Mouse (Mus musculus): ENCODE data around the gene Lrrc58.

Gene Lrrc58

DNA sequence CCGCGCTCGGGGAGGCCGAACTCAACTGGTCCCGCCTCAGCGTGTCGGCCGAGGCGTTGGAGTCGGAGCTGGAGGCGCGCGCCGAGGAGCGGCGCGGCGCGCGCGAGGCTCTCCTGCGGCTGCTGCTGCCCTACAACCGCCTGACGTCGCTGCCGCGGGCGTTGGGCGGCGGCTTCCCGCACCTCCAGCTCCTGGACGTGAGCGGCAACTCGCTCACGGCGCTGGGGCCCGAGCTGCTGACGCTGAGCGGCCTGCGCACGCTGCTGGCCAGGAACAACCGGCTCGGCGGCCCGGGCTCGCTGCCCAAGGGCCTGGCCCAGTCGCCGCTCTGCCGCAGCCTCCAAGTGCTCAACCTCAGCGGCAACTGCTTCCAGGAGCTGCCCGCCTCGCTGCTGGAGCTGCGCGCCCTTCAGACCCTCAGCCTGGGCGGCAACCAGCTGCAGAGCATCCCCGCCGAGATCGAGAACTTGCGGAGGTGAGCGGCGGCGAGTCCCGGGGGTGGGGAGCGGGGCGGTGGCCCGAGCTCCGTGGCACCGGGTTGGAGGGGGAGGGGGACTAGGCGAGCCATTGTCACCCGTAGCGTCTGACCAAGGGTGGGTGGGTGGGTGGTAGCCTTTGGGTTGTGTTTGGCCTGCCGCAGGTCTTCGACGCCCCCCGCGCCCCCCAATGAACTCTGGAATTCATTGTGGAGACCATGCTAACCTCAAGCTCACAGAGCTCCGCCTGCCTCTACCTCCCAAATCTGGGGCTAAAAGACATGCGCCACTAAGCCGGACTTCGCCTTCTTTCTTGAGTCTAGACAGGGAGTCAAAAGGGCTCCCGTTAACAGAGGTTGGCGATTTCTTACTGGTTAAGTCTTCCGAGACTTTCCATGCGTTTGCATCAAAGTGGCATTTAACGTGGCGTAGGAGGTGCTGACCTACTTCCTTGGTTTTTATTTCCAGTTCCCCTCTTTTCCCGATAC is 599 bp downstream of the Lrrc58 start:
- peak; percentile 83 for DNase-seq (ENCODE audit: low read depth, low spot score)

- peak; percentile 38 for DNase-seq (ENCODE audit: low read depth, low spot score)
These were observed 1.5 kb downstream of the Lrrc58 start for GRCm38 (mm10) chr16:37869470-37870231.

- DNase-seq (ENCODE audit: low read depth, low spot score), result no peak
These were observed 3.0 kb downstream of the Lrrc58 start for GRCm38 (mm10) chr16:37871112-37871715.

GRCm38 (mm10) chr16:37874501-37875235 is 6.5 kb downstream of the Lrrc58 start:
- no peak for DNase-seq (ENCODE audit: low read depth, low spot score)

DNA sequence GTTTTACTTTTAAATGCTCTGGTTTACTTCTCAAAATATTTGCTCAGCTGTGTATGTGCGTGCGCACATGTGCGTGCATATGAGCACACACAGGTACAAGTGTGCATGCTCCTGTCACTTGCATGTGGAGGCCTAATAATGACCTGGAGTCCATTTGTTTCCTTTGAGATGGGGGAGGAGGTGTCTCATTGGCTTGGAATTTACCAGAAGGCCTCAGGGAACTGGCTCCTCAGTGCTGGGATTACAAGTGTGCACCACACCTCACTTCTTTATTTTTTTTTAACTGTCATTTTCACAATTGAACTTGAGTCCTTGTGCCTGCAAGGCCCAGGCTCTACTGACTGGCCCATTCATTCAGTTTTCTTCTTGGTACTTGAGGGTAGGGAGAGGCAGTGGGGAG is 9.2 kb downstream of the Lrrc58 start:
- DNase-seq (ENCODE audit: low read depth, low spot score), result no peak

DNA sequence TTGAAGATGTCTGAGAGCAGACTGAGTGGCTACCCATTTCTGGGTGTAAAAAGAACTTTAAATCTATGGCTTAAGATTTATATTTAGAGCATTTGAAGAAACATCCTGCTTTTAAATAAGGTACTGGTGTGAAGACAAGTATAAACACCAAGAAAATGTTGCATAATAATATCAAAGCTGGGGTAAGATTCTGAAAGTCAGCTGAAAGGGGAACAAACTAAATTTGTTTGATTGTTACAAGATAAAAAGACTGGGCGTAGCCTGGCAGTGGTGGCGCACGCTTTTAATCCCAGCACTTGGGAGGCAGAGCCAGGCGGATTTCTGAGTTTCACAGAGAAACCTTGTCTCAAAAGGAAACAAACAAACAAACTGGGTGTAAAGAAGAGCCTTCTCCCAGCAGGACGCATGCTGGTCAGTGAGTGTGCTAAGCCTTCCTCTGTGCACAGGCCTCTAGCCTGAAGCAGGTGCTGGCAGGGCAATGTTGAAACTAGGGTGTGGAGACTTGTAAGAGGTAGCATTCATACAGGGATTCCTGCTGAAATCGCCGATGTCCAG is 10.8 kb downstream of the Lrrc58 start:
- no peak for DNase-seq (ENCODE audit: low read depth, low spot score)

- DNase-seq (ENCODE audit: low read depth, low spot score), result no peak
These were observed 11.7 kb downstream of the Lrrc58 start for GRCm38 (mm10) chr16:37879750-37880419.

- no peak for DNase-seq (ENCODE audit: low read depth, low spot score)
These were observed 13.0 kb downstream of the Lrrc58 start for GRCm38 (mm10) chr16:37881168-37881567.

DNA sequence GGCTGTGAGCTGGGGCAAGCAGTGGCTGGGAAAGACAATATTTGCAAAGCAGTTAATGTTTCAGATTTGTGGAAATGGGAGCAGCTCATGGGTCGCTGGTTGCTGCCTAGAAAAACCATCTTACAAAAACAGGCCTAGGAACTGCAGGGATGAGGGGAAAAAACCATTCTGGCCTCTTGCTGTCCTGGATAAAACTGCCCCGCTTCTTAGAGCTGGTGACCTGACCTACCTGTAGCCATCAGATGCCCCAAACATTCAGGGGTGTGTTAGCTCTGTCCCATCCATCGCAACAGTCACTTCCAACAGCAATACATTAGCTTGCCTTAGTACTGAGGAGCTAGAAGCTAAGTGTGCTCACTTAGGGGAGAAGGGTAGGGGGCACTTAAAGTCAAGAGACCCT is 20.8 kb downstream of the Lrrc58 start:
- no peak for DNase-seq (ENCODE audit: low read depth, low spot score)

DNA sequence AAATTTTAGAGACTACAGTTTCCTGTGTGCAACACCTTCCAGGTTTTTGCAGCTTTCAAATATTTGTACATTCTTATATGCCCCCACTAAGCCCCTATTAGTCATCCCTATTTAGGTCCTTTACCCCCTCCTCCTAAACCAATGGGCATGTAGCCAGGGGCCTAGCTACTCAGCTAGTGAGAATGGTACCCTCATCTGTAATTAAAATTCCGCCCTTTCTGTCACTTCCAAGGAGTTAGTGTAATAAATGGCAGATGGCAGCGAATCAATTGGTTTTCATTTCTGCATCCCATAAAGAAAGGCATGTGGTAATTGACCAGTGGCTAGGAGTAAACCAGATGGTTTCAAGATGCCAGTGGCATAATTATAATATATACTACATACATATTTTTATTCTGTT is 24.5 kb downstream of the Lrrc58 start:
- DNase-seq (ENCODE audit: low read depth, low spot score), result no peak

DNA sequence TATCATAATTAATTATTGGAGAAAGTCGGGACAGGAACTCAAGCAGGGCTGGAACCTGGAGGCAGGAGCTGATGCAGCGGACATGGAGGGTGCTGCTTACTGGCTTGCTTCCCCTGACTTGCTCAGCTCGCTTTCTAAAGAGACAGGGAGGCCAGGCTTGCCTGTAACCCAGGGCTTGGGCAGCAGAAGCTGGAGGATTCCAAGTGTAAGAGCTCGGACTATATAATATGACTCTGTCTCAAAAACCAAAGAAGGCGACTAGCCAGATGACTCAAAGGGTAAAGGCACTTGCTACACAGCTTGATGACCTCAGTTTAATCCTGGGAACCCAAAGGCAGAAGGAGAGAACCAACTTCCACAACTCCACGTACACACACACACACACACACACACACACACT is 25.2 kb downstream of the Lrrc58 start:
- no peak for DNase-seq (ENCODE audit: low read depth, low spot score)

- DNase-seq (ENCODE audit: low read depth, low spot score), result no peak
These were observed 25.8 kb downstream of the Lrrc58 start for GRCm38 (mm10) chr16:37893942-37894341.

- no peak for DNase-seq (ENCODE audit: low read depth, low spot score)
These were observed 30.6 kb downstream of the Lrrc58 start for GRCm38 (mm10) chr16:37898790-37899189.

DNA sequence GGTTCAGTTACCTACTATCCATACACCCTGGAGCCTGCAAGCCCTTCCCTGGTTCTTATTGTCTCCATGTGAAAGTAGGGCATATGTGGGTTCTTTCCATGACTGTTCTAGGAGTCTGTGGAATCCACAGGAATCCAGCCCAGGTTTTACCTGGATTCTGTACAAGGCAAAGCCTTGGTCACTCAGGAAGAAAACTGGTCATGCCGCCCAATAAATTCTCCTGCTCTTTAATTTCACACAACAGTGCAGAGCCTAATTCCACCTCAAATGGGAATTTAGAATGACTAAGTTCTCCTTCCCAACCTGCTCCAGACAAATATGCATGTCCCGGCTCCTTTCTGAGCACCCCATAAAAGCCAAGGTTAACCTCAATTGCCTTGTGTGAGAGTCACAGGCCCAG is 31.2 kb downstream of the Lrrc58 start:
- DNase-seq (ENCODE audit: low read depth, low spot score), result no peak

DNA sequence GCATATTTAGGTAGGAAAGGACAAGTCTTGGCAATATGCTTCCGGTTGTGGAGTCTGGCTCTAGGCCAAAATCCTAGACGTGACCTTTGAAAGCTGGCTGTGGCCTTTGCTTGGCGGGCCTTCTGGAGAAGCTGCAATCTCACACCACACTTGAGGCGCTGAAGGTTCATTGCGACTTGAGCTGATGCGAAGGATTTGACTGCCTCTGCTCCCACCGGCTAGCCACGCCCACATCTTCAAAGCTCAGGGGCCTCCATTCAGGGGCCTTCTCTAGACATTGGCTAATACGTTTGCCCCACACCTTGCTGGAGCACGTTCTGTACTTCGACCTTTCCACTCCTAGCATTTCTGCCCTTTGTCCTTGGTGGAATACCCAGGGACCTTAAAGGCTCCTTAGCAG is 33.1 kb downstream of the Lrrc58 start:
- no peak for DNase-seq (ENCODE audit: low read depth, low spot score)

DNA sequence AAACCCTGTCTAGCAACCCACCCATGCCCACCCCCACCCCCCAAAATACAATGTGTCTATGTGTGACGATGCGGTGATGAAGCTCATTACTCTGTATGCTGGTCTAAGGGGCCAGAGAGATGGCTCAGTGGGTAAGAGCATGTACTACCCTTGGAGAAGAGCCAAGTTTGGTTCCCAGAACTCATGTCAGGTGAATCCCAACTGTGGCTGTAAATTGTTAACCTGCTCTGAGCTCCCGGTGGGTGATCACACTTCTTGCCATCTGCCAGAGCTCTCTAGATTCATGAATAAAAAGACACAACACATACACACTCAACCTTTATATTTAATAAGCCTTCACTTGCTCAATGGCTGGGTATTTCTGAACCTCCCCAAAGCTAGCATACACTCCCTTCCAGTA is 38.3 kb downstream of the Lrrc58 start:
- no peak for DNase-seq (ENCODE audit: low read depth, low spot score)

DNA sequence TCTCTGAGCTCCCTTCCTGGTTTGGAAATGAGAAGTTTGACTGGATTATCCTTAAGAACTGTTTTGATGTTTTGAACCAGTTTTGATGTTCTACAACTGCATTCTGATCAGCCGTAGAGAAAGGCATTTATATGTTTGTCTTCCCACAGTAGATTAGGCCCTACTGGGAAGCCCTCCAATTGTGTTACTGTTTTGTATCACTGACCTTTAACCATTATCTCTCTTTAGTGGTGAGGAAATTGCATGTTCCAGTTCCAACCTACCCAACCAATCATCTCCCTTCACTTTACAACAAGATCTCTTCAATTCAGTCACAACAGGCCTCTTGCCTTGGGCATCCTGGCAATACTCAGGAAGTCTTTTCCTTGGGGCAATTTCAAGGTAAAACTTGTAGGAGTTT is 42.9 kb downstream of the Lrrc58 start:
- DNase-seq (ENCODE audit: low read depth, low spot score), result no peak

DNA sequence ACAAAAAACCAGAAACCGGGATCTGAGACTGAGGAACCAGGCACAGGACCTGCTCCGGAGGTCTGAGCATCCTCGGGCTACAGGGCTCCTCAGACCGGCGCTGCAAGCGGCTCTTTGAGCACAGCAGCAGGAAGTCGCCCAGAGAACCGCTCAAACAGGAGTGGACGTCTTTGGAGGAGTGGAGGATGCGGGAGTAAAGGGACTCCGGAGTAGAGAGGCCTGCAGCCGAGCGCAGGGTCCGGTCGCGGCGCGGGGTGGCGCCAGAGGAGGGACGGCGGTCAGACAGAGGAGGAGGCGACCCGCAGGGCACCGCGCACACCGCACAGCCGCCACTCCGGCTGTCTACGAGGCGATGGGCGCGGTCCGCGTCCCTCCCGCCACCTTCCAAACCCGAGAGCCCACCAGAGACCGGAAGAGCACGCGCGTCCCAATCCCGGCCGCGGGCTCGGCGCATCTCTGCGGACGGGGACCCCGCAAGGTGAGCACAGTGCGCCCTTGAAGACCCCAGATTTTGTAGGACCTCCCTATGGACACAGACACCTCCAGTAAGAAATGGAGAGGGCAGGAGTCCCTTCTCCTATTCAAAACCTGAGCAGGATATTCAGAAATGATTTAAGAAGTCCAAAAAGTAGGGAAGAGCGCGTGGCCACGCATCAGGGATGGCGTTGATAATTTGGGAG is 48.1 kb downstream of the Lrrc58 start, which contains the start of gene Gpr156:
Gpr156 (plus strand) TSS at position 359 of the 680 bp plus-strand sequence.
- peak; percentile 6 for DNase-seq (ENCODE audit: low read depth, low spot score)

- DNase-seq (ENCODE audit: low read depth, low spot score), result no peak
These were observed 48.6 kb downstream of the Lrrc58 start for GRCm38 (mm10) chr16:37916818-37917201.

DNA sequence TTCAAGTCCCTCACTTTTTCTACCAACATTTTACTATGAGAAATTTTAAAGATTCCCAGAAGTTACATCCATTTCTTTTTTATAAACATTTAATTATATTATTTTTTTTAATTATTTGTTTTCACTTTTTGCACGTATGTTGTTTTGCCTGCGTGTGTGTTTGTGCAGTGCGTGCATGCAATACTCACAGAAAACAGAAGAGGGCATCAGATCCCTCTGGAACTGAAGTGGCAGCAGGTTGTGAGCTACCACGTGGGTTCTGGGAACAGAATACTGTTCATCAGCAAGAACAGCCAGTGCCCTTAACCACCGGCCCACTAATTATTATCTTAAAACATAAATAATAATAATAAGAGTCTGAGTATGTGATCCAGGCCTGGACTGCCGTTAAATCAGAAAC is 50.8 kb downstream of the Lrrc58 start:
- no peak for DNase-seq (ENCODE audit: low read depth, low spot score)
